Mouse (Mus musculus): Measurements from ENCODE around the gene Rnf128. TPM values are rescaled to one million over a fixed set of nuclear protein-coding genes. Genes with fewer than 3 reads are reported as not detected.
A peak's percentile ranks its signal among the peaks of the same experiment; 100 is the strongest.

Gene Rnf128
- polyA plus RNA-seq, 1 experiment from 2014 or later = 3.6 TPM

- DNase-seq (no peak), ATAC-seq (ENCODE audit: low FRiP score, low TSS enrichment) (no peak)
- Histone ChIP-seq H3K9me3 (ENCODE audit: control insufficient read depth, low read length) (no peaks in the 10 kb centered on the region), H3K4me1 (ENCODE audit: control insufficient read depth, insufficient read depth, low read length) (no peaks in the 10 kb centered on the region), H3K27ac (replicated peaks; ENCODE audit: low read depth, low read length) (no peak overlapping the region), H3K4me2 (ENCODE audit: low read length) (no peak overlapping the region), H3K27me3 (ENCODE audit: control insufficient read depth, insufficient read depth, low read length) (no peaks in the 10 kb centered on the region), H3K4me3 (replicated peaks; ENCODE audit: low read depth, low read length) (no peak overlapping the region), H3K36me3 (ENCODE audit: control insufficient read depth, insufficient read depth, low read length) (no peaks in the 10 kb centered on the region), H3K9ac (replicated peaks; ENCODE audit: low read length) (no peak overlapping the region)
- WGBS = 74% methylated on average over 5 of the region's 5 CpGs
These were observed 89.1 kb downstream of the Rnf128 start for GRCm38 (mm10) chrX:139652226-139652625.

GRCm38 (mm10) chrX:139653292-139653691, 90.2 kb downstream of the Rnf128 start:
- no peak for DNase-seq
- 94% methylated on average over 3 of the region's 3 CpGs for WGBS
- Histone ChIP-seq H3K27ac (replicated peaks; ENCODE audit: low read depth, low read length) (no peak overlapping the region), H3K4me1 (ENCODE audit: control insufficient read depth, insufficient read depth, low read length) (no peaks in the 10 kb centered on the region), H3K36me3 (ENCODE audit: control insufficient read depth, insufficient read depth, low read length) (no peaks in the 10 kb centered on the region), H3K9ac (replicated peaks; ENCODE audit: low read length) (no peak overlapping the region), H3K9me3 (ENCODE audit: control insufficient read depth, low read length) (no peaks in the 10 kb centered on the region), H3K4me2 (ENCODE audit: low read length) (no peak overlapping the region), H3K27me3 (ENCODE audit: control insufficient read depth, insufficient read depth, low read length) (no peaks in the 10 kb centered on the region), H3K4me3 (replicated peaks; ENCODE audit: low read depth, low read length) (no peak overlapping the region)
- ATAC-seq (ENCODE audit: low FRiP score, low TSS enrichment) = no peak

GRCm38 (mm10) chrX:139654350-139655063, 91.4 kb downstream of the Rnf128 start:
- Histone ChIP-seq H3K4me3 (replicated peaks; ENCODE audit: low read depth, low read length) (no peak overlapping the region), H3K9me3 (ENCODE audit: control insufficient read depth, low read length) (no peaks in the 10 kb centered on the region), H3K27ac (replicated peaks; ENCODE audit: low read depth, low read length) (no peak overlapping the region), H3K36me3 (ENCODE audit: control insufficient read depth, insufficient read depth, low read length) (no peaks in the 10 kb centered on the region), H3K27me3 (ENCODE audit: control insufficient read depth, insufficient read depth, low read length) (no peaks in the 10 kb centered on the region), H3K4me2 (ENCODE audit: low read length) (no peak overlapping the region), H3K9ac (replicated peaks; ENCODE audit: low read length) (no peak overlapping the region), H3K4me1 (ENCODE audit: control insufficient read depth, insufficient read depth, low read length) (no peaks in the 10 kb centered on the region)
- no peak for DNase-seq
- no peak for ATAC-seq (ENCODE audit: low FRiP score, low TSS enrichment)
- WGBS = 80% methylated on average over 5 of the region's 5 CpGs

DNA sequence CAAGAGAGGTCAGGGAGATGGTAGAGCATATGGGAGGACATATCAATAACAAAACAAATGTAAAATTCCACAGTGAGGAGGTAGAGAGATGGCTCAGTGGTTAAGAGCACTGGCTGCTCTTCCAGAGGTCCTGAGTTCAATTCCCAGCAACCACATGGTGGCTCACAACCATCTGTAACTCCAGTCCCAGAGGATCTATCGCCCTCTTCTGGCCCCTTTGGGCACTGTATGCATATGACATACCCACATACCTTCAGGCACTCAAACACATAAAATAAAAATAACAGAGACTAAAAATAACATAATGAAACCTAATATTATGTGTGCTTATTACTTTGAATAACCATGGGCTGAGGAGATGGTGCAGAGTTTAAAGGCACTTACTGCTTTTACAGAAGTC, 99.0 kb downstream of the Rnf128 start:
- Histone ChIP-seq H3K4me3 (replicated peaks; ENCODE audit: low read depth, low read length) (no peak overlapping the region), H3K4me1 (ENCODE audit: control insufficient read depth, insufficient read depth, low read length) (no peaks in the 10 kb centered on the region), H3K27me3 (ENCODE audit: control insufficient read depth, insufficient read depth, low read length) (no peaks in the 10 kb centered on the region), H3K9me3 (ENCODE audit: control insufficient read depth, low read length) (no peaks in the 10 kb centered on the region), H3K36me3 (ENCODE audit: control insufficient read depth, insufficient read depth, low read length) (no peaks in the 10 kb centered on the region), H3K4me2 (ENCODE audit: low read length) (no peak overlapping the region), H3K27ac (replicated peaks; ENCODE audit: low read depth, low read length) (no peak overlapping the region), H3K9ac (replicated peaks; ENCODE audit: low read length) (no peak overlapping the region)
- 61% methylated on average over 1 of the region's 1 CpGs for WGBS
- DNase-seq (no peak), ATAC-seq (ENCODE audit: low FRiP score, low TSS enrichment) (no peak)

GRCm38 (mm10) chrX:139665829-139666228, 102.7 kb downstream of the Rnf128 start:
- H3K4me1 ChIP-seq (ENCODE audit: control insufficient read depth, insufficient read depth, low read length) = no peaks in the 10 kb centered on the region

DNA sequence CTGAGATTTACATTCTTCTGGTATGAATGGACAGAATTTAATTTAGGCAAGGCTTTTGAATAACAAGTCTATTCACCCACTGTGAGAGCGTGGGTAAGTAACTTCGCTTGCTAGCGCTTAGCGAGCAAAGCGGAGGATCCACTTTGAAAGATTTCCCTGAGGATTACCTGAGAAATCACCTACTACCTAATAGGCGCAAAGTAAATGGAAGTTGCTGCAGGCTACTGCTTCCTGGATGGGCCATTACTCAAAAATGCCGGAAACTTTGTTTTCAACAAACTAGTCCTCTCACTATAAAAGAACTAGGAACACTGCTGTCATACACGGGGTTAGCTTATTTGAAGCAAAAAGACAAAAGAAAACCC, 121.3 kb downstream of the Rnf128 start:
- Histone ChIP-seq H3K4me1 (ENCODE audit: control insufficient read depth, insufficient read depth, low read length) (no peaks in the 10 kb centered on the region), H3K4me3 (replicated peaks; ENCODE audit: low read depth, low read length) (peak overlapping the region; percentile 44), H3K27me3 (ENCODE audit: control insufficient read depth, insufficient read depth, low read length) (0 out of 2 replicates have a peak, but pooled peaks cover 3% of the 10 kb centered on the region), H3K9ac (replicated peaks; ENCODE audit: low read length) (no peak overlapping the region), H3K4me2 (ENCODE audit: low read length) (peak overlapping the region; percentile 68), H3K9me3 (ENCODE audit: control insufficient read depth, low read length) (no peaks in the 10 kb centered on the region), H3K36me3 (ENCODE audit: control insufficient read depth, insufficient read depth, low read length) (no peaks in the 10 kb centered on the region), H3K27ac (replicated peaks; ENCODE audit: low read depth, low read length) (no peak overlapping the region)
- 18% methylated on average over 8 of the region's 8 CpGs for WGBS
- DNase-seq (no peak), ATAC-seq (ENCODE audit: low FRiP score, low TSS enrichment) (no peak; the same call in 1 of the 2 replicates)

More at GRCm38 (mm10) chrX:139665829-139666228, 102.7 kb downstream of the Rnf128 start:
- H3K4me3 ChIP-seq (replicated peaks; ENCODE audit: low read depth, low read length) = no peak overlapping the region
- DNase-seq = peak; percentile 48
- no peaks in the 10 kb centered on the region for H3K36me3 ChIP-seq (ENCODE audit: control insufficient read depth, insufficient read depth, low read length)
- H3K9me3 ChIP-seq (ENCODE audit: control insufficient read depth, low read length) = no peaks in the 10 kb centered on the region
- no peaks in the 10 kb centered on the region for H3K27me3 ChIP-seq (ENCODE audit: control insufficient read depth, insufficient read depth, low read length)
- no peak overlapping the region for H3K4me2 ChIP-seq (ENCODE audit: low read length)
- ATAC-seq (ENCODE audit: low FRiP score, low TSS enrichment) = no peak
- H3K9ac ChIP-seq (replicated peaks; ENCODE audit: low read length) = no peak overlapping the region
- H3K27ac ChIP-seq (replicated peaks; ENCODE audit: low read depth, low read length) = no peak overlapping the region
- 70% methylated on average over 2 of the region's 2 CpGs for WGBS

- Histone ChIP-seq H3K27ac (replicated peaks; ENCODE audit: low read depth, low read length) (no peak within 1 kb of the TSS), H3K4me3 (replicated peaks; ENCODE audit: low read depth, low read length) (peak within 1 kb of the TSS; percentile 44), H3K27me3 (ENCODE audit: control insufficient read depth, insufficient read depth, low read length) (0 out of 2 replicates have a peak, but pooled peaks cover 3% of the 10 kb centered on the region), H3K9me3 (ENCODE audit: control insufficient read depth, low read length) (no peaks in the 10 kb centered on the region), H3K9ac (replicated peaks; ENCODE audit: low read length) (peak within 1 kb of the TSS; percentile 31; the same call in 1 of the 2 replicates), H3K36me3 (ENCODE audit: control insufficient read depth, insufficient read depth, low read length) (no peaks in the 10 kb centered on the region), H3K4me1 (ENCODE audit: control insufficient read depth, insufficient read depth, low read length) (no peaks in the 10 kb centered on the region), H3K4me2 (ENCODE audit: low read length) (peak within 1 kb of the TSS; percentile 68)
- peak; percentile 91 for DNase-seq
- ATAC-seq (ENCODE audit: low FRiP score, low TSS enrichment) = peak; percentile 99
- 13% methylated on average over 43 of the region's 43 CpGs for WGBS
These were observed 121.9 kb downstream of the Rnf128 start, which contains the start of gene Tbc1d8b for GRCm38 (mm10) chrX:139684775-139685695. Tbc1d8b (plus strand) TSS chrX:139684996.

DNA sequence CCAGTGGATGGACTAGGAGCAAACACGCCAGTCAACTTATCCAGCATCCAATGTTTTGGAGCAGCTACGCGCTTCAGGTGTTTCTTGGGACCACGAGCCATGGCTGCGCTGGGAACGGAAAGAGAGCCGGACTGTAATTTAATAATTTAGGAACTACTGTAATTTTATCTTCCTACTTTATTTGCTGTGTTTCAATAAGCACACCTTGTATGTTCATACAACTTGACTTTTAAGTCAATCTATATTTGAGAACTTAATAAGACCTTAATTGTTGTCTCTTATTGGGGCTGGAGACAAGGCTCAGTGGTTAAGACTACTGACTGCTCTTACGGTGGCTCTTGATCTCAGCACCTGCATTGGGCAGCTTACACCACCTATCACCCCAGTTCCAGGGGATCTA, 151.3 kb downstream of the Rnf128 start, which contains the start of gene Gm15013:
Gene Gm15013, minus strand, starts transcription at position 101 of the 400 bp plus-strand sequence.
- no peak within 1 kb of the TSS for H3K27ac ChIP-seq (replicated peaks; ENCODE audit: low read depth, low read length)
- H3K36me3 ChIP-seq (ENCODE audit: control insufficient read depth, insufficient read depth, low read length) = no peaks in the 10 kb centered on the region
- H3K9me3 ChIP-seq (ENCODE audit: control insufficient read depth, low read length) = no peaks in the 10 kb centered on the region

More for the DNA sequence above, 151.3 kb downstream of the Rnf128 start, which contains the start of gene Gm15013:
- 97% methylated on average over 8 of the region's 8 CpGs for WGBS
- Histone ChIP-seq H3K4me2 (ENCODE audit: low read length) (no peak within 1 kb of the TSS), H3K27me3 (ENCODE audit: control insufficient read depth, insufficient read depth, low read length) (no peaks in the 10 kb centered on the region), H3K4me3 (replicated peaks; ENCODE audit: low read depth, low read length) (no peak within 1 kb of the TSS), H3K4me1 (ENCODE audit: control insufficient read depth, insufficient read depth, low read length) (no peaks in the 10 kb centered on the region), H3K9ac (replicated peaks; ENCODE audit: low read length) (no peak within 1 kb of the TSS)
- DNase-seq = no peak
- no peak for ATAC-seq (ENCODE audit: low FRiP score, low TSS enrichment)
